Mouse (Mus musculus): ENCODE data around the gene Tmem59l. TPM values are rescaled to one million over a fixed set of nuclear protein-coding genes. Genes with fewer than 3 reads are reported as not detected.

Tmem59l gene
- polyA plus RNA-seq, 1 experiment = 4.2 TPM

DNA sequence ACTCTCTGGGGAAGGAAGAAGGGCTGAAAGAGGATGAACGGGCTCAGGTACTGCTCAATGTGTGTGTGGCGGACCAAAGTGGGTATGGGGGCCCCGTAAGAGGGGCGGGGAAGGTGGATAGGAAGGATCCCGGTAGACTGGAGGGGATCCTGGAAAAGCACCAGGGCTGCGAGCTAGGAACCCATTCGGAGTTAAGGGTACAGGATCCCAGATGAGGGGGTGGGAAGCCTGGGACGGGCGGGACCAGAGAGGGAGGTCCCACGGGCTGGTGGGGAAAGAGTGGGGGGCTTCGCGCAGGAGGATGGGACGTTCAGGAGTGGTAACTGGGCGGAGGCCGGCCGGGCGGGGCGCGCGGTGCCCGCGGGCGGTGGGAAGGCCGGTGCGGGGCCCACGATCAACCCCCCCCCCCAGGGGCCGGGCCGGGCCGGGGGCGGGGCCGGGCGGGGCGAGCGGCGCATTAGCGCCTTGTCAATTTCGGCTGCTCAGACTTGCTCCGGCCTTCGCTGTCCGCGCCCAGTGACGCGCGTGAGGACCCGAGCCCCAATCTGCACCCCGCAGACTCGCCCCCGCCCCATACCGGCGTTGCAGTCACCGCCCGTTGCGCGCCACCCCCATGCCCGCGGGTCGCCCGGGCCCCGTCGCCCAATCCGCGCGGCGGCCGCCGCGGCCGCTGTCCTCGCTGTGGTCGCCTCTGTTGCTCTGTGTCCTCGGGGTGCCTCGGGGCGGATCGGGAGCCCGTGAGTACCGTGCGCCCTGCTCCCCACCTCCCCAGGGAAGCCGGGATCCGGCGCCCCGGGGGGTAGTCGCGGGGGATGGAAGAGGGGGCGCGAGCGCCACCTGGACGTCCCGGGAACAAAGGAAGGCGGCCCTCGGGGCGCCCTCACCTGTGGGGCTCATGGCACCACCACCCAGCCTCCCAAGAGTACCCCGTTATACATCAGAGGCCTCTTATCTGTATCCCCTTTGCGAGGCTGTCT, 5.8 kb upstream of the Tmem59l start, which contains the start of gene Crlf1:
Crlf1 (plus strand) TSS at position 495 of the 977 bp plus-strand sequence.
- peak within 1 kb of the TSS; percentile 56 for H3K9ac ChIP-seq (ENCODE audit: low read depth, poor library complexity, severe bottlenecking)
- H3K4me3 ChIP-seq (ENCODE audit: low read depth, low read length) = peak within 1 kb of the TSS; percentile 33
- no peaks in the 10 kb centered on the region for H3K36me3 ChIP-seq (ENCODE audit: control insufficient read depth, insufficient read depth, low read length, poor library complexity, severe bottlenecking)
- no peaks in the 10 kb centered on the region for H3K9me3 ChIP-seq (replicated peaks; ENCODE audit: control insufficient read depth, insufficient read depth, low read length, poor library complexity, severe bottlenecking)
- no peak for TF ChIP-seq EP300 (IDR thresholded peaks at IDR 0.05; ENCODE audit: insufficient read depth, low read depth, low read length)
- TF ChIP-seq POLR2A (IDR thresholded peaks at IDR 0.05; ENCODE audit: insufficient read depth, low read length) = no peak
- no peak for TF ChIP-seq CTCF (IDR thresholded peaks at IDR 0.05; ENCODE audit: low read depth, low read length)
- H3K4me1 ChIP-seq (ENCODE audit: control insufficient read depth, insufficient read depth, low read length) = peaks cover 2% of the 10 kb centered on the region
- no peak within 1 kb of the TSS for H3K27ac ChIP-seq (ENCODE audit: insufficient read depth, low read length)
- peaks cover 46% of the 10 kb centered on the region for H3K27me3 ChIP-seq (ENCODE audit: control insufficient read depth, insufficient read depth, low read length, poor library complexity, severe bottlenecking)

DNA sequence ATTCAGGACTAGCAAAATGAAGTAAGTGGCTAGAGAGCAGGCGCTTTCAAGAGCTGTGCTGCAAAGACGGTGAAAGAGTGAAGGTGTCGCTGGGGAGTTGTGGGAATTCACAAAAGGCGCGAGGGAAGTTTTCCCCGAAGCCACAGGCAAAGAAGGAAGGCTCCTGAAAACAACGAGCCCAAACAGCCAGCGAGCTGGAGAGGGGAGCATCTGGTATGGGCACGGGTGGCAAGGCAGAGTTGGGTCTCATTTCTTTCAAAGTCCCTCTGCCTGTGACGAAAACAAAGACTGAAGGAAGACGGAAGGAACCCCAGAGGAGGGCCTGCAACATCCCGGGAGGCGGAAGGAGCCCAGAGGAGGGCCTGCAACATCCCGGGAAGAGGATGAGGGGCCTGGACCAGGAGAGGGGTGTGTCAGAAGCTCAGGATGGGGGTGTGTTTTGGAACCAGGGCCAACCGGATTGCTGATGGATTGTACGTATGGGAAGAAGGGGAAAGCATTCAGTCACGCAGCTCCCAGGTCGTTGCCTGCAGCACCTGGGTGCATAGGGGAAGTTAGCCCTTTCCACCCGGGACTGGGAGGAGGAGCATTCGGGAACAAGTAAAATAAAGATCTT, 3.8 kb upstream of the Tmem59l start:
- Histone ChIP-seq H3K27me3 (ENCODE audit: control insufficient read depth, insufficient read depth, low read length, poor library complexity, severe bottlenecking) (peaks cover 50% of the 10 kb centered on the region), H3K9ac (ENCODE audit: low read depth, poor library complexity, severe bottlenecking) (no peak overlapping the region), H3K4me1 (ENCODE audit: control insufficient read depth, insufficient read depth, low read length) (peaks cover 2% of the 10 kb centered on the region)

DNA sequence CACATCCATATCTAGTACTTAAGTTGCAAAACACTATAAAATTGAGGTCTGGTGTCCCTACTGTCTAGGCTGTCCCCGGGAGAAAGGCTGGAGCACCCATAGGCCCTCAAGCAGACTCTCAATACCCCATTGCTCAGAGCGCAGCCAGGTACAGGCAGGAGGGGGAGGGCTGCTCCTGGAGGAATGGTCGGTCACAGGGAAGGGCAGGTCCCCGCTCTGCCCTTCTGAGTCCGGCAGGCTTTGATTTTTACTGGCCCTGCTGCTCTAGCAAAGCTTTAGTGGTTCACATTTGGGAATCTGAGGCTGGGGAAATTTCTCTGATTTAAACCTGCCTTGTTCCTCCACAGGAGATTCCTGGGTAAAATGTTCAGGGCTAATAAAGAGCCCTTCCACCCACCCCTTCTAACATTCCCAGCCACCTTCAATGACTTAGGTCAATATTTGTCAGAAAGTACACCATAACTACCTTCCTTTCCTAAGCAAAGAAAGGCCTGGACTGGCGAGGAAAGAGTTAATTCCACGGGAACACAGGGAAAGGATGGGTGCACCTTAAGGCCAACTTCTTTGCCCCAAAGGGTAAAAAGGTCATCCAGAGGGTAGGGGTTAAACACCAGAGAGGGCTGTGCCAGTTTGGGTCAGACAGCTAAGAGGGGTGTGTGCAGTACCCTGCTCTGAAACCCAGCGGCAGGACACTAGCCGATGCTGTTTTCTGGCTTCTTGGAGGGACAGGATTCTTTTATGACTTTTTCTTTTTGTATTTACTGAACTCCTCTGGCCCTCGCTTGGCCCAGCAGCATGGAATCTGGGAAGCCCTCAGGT, 3.1 kb upstream of the Tmem59l start:
- Histone ChIP-seq H3K4me3 (ENCODE audit: low read depth, low read length) (peak overlapping the region; percentile 2; the same call in 1 of the 2 replicates), H3K9ac (ENCODE audit: low read depth, poor library complexity, severe bottlenecking) (no peak overlapping the region; the same call in 1 of the 2 replicates), H3K4me1 (ENCODE audit: control insufficient read depth, insufficient read depth, low read length) (peaks cover 2% of the 10 kb centered on the region), H3K36me3 (ENCODE audit: control insufficient read depth, insufficient read depth, low read length, poor library complexity, severe bottlenecking) (no peaks in the 10 kb centered on the region), H3K9me3 (replicated peaks; ENCODE audit: control insufficient read depth, insufficient read depth, low read length, poor library complexity, severe bottlenecking) (no peaks in the 10 kb centered on the region), H3K27me3 (ENCODE audit: control insufficient read depth, insufficient read depth, low read length, poor library complexity, severe bottlenecking) (peaks cover 46% of the 10 kb centered on the region), H3K27ac (ENCODE audit: insufficient read depth, low read length) (no peak overlapping the region)
- TF ChIP-seq EP300 (IDR thresholded peaks at IDR 0.05; ENCODE audit: insufficient read depth, low read depth, low read length) (no peak), CTCF (IDR thresholded peaks at IDR 0.05; ENCODE audit: low read depth, low read length) (no peak), POLR2A (IDR thresholded peaks at IDR 0.05; ENCODE audit: insufficient read depth, low read length) (no peak)

More for the DNA sequence above, 3.8 kb upstream of the Tmem59l start:
- Histone ChIP-seq H3K36me3 (ENCODE audit: control insufficient read depth, insufficient read depth, low read length, poor library complexity, severe bottlenecking) (no peaks in the 10 kb centered on the region), H3K9me3 (replicated peaks; ENCODE audit: control insufficient read depth, insufficient read depth, low read length, poor library complexity, severe bottlenecking) (no peaks in the 10 kb centered on the region), H3K4me3 (ENCODE audit: low read depth, low read length) (no peak overlapping the region), H3K27ac (ENCODE audit: insufficient read depth, low read length) (no peak overlapping the region)
- TF ChIP-seq CTCF (IDR thresholded peaks at IDR 0.05; ENCODE audit: low read depth, low read length) (no peak), EP300 (IDR thresholded peaks at IDR 0.05; ENCODE audit: insufficient read depth, low read depth, low read length) (no peak), POLR2A (IDR thresholded peaks at IDR 0.05; ENCODE audit: insufficient read depth, low read length) (no peak)

DNA sequence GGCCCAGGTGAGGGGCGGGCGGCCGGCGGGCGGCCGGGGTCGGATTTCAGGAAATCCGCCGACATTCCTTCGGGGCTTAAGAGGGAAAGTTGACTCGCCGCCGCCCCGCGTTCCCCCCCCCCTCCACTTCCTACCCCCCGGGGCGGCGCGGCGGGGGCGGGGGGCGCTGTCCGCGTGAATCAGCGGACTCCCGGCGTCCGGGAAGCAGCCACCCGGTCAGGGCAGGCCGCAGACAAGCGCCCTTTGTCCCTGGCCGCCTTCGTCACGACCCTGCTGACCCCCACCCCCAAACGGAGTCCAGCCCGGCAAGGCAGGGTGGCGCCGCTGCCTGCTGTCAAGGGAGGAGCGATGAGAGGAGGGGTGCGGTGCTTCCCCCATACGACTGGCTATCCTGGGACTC, 2.4 kb upstream of the Tmem59l start:
- TF ChIP-seq EP300 (IDR thresholded peaks at IDR 0.05; ENCODE audit: insufficient read depth, low read depth, low read length) = no peak
- Histone ChIP-seq H3K27me3 (ENCODE audit: control insufficient read depth, insufficient read depth, low read length, poor library complexity, severe bottlenecking) (peaks cover 42% of the 10 kb centered on the region), H3K4me1 (ENCODE audit: control insufficient read depth, insufficient read depth, low read length) (peaks cover 2% of the 10 kb centered on the region), H3K9ac (ENCODE audit: low read depth, poor library complexity, severe bottlenecking) (peak overlapping the region; percentile 36), H3K27ac (ENCODE audit: insufficient read depth, low read length) (no peak overlapping the region), H3K4me3 (ENCODE audit: low read depth, low read length) (peak overlapping the region; percentile 2; the same call in 1 of the 2 replicates), H3K9me3 (replicated peaks; ENCODE audit: control insufficient read depth, insufficient read depth, low read length, poor library complexity, severe bottlenecking) (no peaks in the 10 kb centered on the region), H3K36me3 (ENCODE audit: control insufficient read depth, insufficient read depth, low read length, poor library complexity, severe bottlenecking) (no peaks in the 10 kb centered on the region)

DNA sequence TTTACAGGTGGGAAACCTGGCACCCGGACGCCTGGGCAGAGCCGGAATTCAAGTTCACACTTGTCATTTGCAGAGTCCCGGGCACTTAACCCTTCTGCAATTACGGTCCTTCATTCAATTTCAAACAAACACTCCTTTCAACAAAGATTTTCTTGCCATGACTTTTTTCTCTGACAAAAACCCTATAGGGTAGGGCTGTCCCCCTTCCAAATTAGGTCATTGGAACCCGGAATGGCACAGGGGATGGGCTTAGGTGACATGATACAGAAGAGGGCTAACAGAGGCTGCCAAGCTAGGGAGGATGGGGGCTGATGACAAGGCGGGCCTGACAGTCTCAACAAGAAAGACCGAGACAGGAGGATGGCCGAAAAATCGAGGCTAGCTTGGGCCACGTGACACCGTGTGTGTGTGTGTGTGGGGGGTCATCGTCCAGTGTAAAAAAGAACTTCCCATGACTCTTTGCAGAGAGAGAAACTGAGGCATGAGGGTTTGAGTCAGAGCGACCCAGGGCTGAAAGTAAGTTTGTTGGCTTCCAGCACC, 1.8 kb upstream of the Tmem59l start:
- no peak for TF ChIP-seq POLR2A (IDR thresholded peaks at IDR 0.05; ENCODE audit: insufficient read depth, low read length)
- TF ChIP-seq CTCF (IDR thresholded peaks at IDR 0.05; ENCODE audit: low read depth, low read length) = no peak
- TF ChIP-seq EP300 (IDR thresholded peaks at IDR 0.05; ENCODE audit: insufficient read depth, low read depth, low read length) = no peak
- Histone ChIP-seq H3K27me3 (ENCODE audit: control insufficient read depth, insufficient read depth, low read length, poor library complexity, severe bottlenecking) (peaks cover 37% of the 10 kb centered on the region), H3K4me1 (ENCODE audit: control insufficient read depth, insufficient read depth, low read length) (peaks cover 2% of the 10 kb centered on the region), H3K36me3 (ENCODE audit: control insufficient read depth, insufficient read depth, low read length, poor library complexity, severe bottlenecking) (no peaks in the 10 kb centered on the region), H3K9ac (ENCODE audit: low read depth, poor library complexity, severe bottlenecking) (peak overlapping the region; percentile 43), H3K27ac (ENCODE audit: insufficient read depth, low read length) (no peak overlapping the region), H3K9me3 (replicated peaks; ENCODE audit: control insufficient read depth, insufficient read depth, low read length, poor library complexity, severe bottlenecking) (no peaks in the 10 kb centered on the region), H3K4me3 (ENCODE audit: low read depth, low read length) (peak overlapping the region; percentile 53)
